Mouse (Mus musculus) brown adipose tissue, adult 24 weeks (tissue): Measurements from ENCODE around the gene Nckap5l. TPM values are rescaled to one million over a fixed set of nuclear protein-coding genes. Genes with fewer than 3 reads are reported as not detected.

Experiments
- H3K27ac ChIP-seq: fragments of 200-500 bp; replicated peaks from 2 replicates; pipeline ENCODE4 v1.5.1; 2012; ENCODE audit warnings: low read depth, mild to moderate bottlenecking, low read length
- H3K4me1 ChIP-seq: fragments of 200-500 bp; 2 replicates; pipeline ENCODE4 v1.6.1; 2012; ENCODE audit warnings: low read length, mixed read lengths; ENCODE audit not compliant: control insufficient read depth, insufficient read depth, insufficient read length
- H3K4me3 ChIP-seq: fragments of 200-500 bp; 2 replicates; pipeline ENCODE4 v1.5.1; 2012; ENCODE audit warnings: low read depth, mild to moderate bottlenecking, low read length, moderate library complexity; ENCODE audit not compliant: insufficient read depth
- polyA plus RNA-seq: library from polyadenylated mRNA; stranded (reverse); fragments of >200 nt; gene quantifications from 2 replicates; pipeline ENCODE4 v1.2.4, GENCODE M21; 2012; ENCODE audit not compliant: missing spikeins, insufficient read depth, insufficient read length

Gene Nckap5l
- polyA plus RNA-seq, 1 experiment: 1.1 TPM

DNA sequence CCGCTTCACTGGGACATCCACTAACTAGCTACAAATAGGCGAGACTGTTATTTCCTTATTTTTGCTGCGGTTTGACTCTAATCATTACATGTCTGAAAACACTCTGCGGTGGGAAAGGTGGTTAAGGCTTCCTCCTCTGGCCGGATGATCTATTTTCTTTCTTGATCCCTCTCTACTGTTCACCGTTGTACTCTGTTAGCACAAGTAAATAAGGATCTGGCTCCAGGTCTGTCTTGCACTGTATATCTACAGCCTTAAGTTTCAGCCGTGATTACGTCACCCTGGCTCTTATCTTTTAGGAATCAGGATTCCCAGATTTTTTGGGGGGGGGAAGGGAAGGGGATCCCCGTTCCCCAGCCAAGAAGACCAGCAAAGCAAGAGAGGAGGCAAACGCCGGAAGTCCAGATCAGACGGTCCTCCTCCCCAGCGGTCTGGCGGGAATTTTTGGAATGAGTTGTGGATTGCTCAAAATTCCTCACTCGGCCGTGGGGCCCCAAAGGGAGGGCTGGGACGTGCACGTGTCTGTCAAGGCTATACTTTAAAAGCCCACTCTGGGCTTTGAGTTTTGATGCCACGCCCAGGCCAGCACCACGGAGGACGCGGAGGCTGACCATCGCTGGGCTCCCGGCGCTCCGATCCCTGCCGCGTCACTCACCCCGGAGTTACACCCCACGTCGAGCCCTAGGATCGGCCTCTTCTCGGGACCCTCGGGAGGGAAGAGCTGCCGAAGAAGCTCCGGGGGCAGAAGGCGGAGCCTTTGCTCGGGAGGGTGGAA is 16.4 kb upstream of the Nckap5l start:
- Histone ChIP-seq H3K27ac (peak overlapping the region; percentile 78), H3K4me3 (peak overlapping the region; percentile 93), H3K4me1 (peaks cover 3% of the 10 kb centered on the region; the same call in 1 of the 2 replicates)

- H3K4me3 ChIP-seq: no peak overlapping the region
- peaks cover 3% of the 10 kb centered on the region; the same call in 1 of the 2 replicates for H3K4me1 ChIP-seq
Measured at GRCm38 (mm10) chr15:99472972-99473371, 15.4 kb upstream of the Nckap5l start.

DNA sequence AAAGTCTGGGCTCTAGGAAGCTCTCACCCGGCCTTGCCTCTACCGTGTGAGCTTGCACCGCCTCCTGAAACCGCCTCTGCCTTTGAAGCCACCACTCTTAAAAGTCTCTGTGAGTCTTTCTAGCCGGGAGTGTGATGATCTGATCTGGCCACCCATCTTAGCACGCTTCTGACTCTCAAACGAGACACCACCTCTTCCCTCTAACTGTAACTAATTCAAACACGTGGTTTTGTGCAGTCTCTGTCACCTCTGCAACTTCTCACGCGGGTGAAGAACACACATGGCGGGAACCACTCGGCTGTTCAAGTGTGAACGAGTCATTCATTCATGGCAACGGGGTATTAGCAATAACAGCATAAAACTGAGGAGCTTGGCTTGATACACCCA is 14.1 kb upstream of the Nckap5l start:
- Histone ChIP-seq H3K4me3 (no peak overlapping the region), H3K4me1 (peaks cover 3% of the 10 kb centered on the region; the same call in 1 of the 2 replicates), H3K27ac (no peak overlapping the region)

More at GRCm38 (mm10) chr15:99472972-99473371, 15.4 kb upstream of the Nckap5l start:
- H3K27ac ChIP-seq: no peak overlapping the region

DNA sequence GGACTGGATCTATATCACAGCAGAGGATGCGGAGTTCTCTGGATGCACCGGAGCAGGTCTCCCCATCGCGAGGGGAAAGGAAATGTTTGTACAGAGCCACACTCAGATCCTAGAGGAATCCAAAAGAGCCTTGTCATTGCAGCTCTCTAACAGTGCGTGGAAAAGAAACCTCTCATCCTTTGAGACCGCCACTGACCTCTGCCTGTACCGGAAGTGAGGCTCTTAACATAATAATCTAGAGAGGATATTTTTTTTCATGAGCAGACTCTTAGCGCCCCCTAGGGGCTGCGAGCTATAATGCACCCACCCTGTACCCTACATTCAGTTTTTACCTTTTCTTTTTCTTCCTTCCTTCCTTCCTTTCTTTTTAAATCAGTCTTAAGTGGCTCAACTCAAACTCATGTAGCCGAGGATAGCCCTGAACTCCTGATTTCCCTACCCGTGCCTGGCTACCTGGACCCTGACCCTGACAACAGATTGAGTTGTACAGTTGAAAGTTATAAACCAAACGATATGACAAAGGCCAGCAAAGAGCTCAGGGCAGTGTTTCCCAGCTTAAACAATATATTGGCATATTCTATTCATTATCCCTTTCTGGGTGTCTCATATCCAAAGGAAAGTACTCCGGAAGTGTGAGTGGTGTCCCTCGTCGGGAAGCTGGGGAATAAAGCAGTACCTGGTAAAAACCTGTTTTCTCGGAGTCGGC is 13.6 kb upstream of the Nckap5l start:
- Histone ChIP-seq H3K27ac (peak overlapping the region; percentile 84), H3K4me3 (peak overlapping the region; percentile 57), H3K4me1 (peaks cover 3% of the 10 kb centered on the region; the same call in 1 of the 2 replicates)

DNA sequence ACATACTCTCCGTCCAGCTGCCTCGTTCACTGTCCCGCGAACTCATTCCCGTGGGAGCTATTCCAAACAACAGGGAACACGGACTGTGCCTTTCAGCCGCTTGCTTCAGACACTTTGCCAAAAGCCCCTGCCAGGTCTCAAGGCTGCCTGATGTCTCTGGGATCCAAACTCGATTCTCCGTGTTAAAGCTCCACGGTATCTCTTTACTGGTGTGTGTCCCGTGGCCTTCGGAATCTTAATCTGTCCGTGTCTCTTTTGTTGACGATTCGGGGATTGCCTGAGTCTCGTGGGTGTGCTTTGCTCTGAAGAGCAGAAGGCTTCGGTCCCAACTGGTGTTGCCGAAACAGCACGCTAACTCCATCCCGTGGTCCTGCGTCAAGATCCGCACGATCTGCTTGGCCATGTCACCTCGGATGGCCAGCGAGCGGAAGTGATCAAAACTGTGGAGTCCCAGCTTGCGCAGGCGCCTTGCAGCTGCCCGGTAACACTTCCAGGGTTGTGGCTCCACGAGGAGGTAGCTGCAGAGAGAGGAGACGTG is 12.7 kb upstream of the Nckap5l start:
- Histone ChIP-seq H3K27ac (peak overlapping the region; percentile 84), H3K4me1 (peaks cover 3% of the 10 kb centered on the region; the same call in 1 of the 2 replicates), H3K4me3 (peak overlapping the region; percentile 57)

GRCm38 (mm10) chr15:99469736-99470135 is 12.2 kb upstream of the Nckap5l start:
- Histone ChIP-seq H3K4me3 (peak overlapping the region; percentile 57; the same call in 1 of the 2 replicates), H3K4me1 (peaks cover 1% of the 10 kb centered on the region; the same call in 1 of the 2 replicates), H3K27ac (no peak overlapping the region; the same call in 1 of the 2 replicates)

DNA sequence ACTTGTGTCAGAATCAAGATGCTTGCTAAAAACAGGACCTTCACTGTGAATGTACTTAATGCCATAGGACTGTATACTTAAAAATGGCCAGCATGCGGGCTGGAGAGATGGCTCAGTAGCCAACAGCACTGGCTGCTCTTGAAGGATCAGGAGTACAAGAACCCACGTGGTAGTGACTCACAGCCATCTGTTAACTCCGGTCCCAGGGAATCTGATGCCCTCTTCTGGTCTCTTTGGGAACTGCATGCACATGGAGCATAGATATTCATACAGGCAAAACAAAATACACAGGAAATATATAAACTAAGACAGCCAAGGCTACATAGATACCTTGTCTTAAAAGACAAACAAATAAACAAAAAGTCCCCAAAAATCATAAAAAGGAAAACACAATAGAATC is 11.5 kb upstream of the Nckap5l start:
- Histone ChIP-seq H3K27ac (no peak overlapping the region), H3K4me1 (no peaks in the 10 kb centered on the region), H3K4me3 (no peak overlapping the region)

- no peaks in the 10 kb centered on the region for H3K4me1 ChIP-seq
- no peak overlapping the region for H3K27ac ChIP-seq
- no peak overlapping the region for H3K4me3 ChIP-seq
Measured at GRCm38 (mm10) chr15:99463194-99463593, 5.6 kb upstream of the Nckap5l start.

DNA sequence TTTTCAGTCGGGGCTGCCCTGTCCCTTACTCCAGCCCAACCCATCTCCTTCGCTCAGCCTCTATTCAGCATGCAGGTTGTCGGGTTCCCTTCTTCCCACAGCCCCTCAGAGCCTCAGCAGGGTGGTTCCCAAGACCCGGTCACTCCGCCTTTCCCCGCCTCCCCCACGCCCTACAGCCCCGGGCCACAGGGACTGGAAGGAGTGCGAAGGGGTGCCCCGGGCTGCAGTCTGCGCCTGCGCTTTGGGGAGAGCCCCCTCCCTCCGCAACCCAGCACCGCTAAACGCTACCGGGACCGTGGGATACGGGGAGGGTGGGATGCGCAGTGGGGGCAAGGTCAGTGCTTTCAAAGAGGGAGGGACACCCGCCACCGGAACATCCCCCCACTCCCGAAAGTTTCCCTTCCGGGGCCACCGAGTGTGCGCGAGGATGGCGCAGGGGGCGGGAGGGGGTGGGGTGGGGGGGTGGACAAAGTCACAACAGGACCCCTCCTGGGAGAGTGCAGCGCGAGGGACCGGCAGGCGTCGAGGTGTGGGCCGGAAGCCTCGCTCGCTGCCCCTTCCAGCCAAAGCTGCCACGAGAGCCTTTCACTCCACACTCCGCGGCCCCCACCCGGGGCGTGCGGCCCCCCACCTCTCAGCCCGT is 464 bp downstream of the Nckap5l start:
- H3K27ac ChIP-seq: peak overlapping the region; percentile 64
- H3K4me3 ChIP-seq: peak overlapping the region; percentile 75

DNA sequence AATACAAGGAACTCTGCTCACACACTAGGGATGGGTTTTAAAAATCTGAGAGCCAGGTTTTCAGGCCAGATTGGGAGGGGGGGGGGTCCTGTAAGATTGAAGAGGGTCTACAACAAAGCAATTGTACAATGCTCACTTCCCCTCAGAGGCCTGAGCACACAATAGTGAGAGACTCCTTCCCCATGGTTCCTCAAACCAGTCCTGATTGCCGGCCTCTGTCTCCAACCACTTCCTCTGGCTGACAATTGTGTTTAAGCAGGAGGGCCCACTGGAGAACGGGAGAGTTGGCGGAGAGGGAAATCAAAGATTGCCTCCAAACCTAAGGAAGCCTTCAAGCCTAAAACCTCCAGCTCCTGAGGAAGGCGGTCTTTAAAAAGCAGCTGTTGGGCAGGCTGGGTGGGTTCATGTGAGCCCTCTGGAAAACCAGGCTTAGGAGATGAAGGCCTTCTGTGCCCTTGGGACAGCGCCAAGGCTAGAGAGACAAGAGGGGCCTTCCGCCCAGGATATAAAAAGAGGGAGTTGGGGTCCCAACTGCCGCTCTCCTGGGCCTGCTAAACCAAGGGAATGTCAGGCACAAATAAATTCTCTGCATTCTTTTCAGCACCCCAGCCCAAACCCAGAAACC is 1.1 kb downstream of the Nckap5l start:
- H3K4me3 ChIP-seq: peak overlapping the region; percentile 75
- H3K4me1 ChIP-seq: no peaks in the 10 kb centered on the region
- H3K27ac ChIP-seq: peak overlapping the region; percentile 59

More for the DNA sequence above, 464 bp downstream of the Nckap5l start:
- H3K4me1 ChIP-seq: no peaks in the 10 kb centered on the region

DNA sequence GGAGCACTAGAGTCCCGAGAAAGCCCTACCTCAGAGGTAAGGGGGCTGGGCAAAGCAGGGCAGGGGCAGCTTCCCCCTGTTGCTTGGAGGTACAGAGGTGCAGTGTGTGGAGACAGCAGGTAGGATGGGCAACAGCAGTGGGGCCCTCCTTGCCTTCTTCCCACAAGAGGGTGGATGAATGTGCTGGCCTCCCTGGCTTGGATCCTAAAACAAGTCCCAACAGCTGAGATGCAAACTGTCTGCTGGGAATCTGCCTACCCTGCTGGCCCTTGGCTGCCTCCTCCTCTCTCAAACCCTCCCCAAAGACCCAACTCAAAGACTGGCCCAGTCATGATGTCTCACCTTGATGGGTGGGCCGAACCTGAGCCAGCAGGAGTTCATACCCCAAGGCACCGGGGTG is 2.1 kb downstream of the Nckap5l start:
- Histone ChIP-seq H3K4me3 (no peak overlapping the region), H3K4me1 (no peaks in the 10 kb centered on the region), H3K27ac (no peak overlapping the region)

GRCm38 (mm10) chr15:99454585-99455279 is 2.8 kb downstream of the Nckap5l start:
- Histone ChIP-seq H3K4me1 (peaks cover 2% of the 10 kb centered on the region; the same call in 1 of the 2 replicates), H3K4me3 (no peak overlapping the region), H3K27ac (no peak overlapping the region)

- no peak overlapping the region for H3K27ac ChIP-seq
- peaks cover 11% of the 10 kb centered on the region for H3K4me1 ChIP-seq
- no peak overlapping the region for H3K4me3 ChIP-seq
Measured at GRCm38 (mm10) chr15:99453153-99453900, 4.2 kb downstream of the Nckap5l start.
